Mouse (Mus musculus): Measurements from ENCODE around the gene Hmga1b. TPM values are rescaled to one million over a fixed set of nuclear protein-coding genes. Genes with fewer than 3 reads are reported as not detected.
A peak's percentile ranks its signal among the peaks of the same experiment; 100 is the strongest.
"Not testable (repeated sequence)": the region's sequence is repeated elsewhere in the genome, so short reads cannot be mapped to it uniquely, and the experiment has no call there.

Hmga1b gene
- polyA plus RNA-seq (2015; fragmentation: Nextera tagmentation; extraction: Ambion mirVana) = 1.5 and 1.6 TPM in 2 replicates

DNA sequence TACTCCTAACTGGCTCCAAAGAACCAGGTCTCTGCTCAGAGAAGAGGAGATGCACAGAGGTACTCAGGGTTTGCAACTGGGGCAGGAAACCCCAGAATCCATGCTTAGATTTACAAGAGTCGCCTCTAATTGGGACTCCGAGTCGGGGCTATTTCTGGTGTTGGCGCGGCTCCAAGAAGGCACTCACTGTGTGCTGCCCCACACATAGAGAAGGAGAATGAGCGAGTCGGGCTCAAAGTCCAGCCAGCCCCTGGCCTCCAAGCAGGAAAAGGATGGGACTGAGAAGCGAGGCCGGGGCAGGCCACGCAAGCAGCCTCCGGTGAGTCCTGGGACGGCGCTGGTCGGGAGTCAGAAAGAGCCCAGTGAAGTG is at the start of gene Hmga1b:
Hmga1b (plus strand) TSS at position 123 of the 370 bp plus-strand sequence.
- H3K27ac ChIP-seq (ENCODE audit: low read length) = not testable (repeated sequence)
- 18% methylated on average over 13 of the region's 14 CpGs for WGBS (ENCODE audit: insufficient replicate concordance)

DNA sequence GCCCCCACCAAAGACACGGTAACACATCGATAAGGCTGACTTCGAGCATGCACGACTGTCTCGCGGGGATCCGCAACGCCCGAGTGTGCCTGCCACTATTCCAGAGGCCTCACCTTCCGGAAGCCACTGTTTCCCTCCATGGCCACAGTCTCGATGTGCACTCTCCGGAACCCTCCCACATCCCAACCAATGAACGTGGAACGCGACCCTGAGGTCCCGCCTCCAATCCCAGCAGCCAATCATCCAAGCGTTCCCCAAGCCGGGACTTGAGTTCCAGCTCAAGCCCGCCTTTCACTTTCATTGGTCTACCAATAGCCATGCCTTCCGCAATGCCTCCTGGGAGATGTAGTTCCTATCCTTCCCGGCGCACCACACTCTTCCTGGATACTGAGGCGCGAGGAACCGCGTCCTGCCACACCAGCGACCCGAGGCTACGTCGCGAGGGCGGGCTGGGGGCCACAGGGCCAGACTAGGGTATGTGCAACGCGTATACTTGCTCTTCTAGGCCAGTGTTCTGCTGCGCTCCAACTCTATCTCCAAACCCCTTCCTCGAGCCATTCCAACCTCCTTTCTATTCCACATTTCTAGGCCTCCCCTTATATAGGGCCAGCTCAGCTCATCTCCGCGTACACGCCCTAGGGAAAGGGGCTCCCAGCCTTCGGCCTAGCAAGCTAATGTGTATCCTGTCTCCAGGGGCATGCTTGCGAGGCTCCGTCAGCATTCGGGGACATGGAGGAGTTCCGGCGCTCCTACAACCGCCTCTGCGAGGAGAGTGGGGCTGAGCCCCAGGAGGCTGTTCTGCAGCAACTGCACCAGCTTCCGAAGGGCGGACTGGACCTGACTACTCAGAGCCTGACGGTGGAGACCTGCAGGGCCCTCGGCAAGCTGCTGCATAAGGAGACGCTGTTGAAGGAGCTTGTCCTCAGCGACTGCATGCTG is 48.7 kb upstream of the Hmga1b start, which contains the start of the genes Cenpx and Lrrc45:
Cenpx (minus strand) TSS at position 159 of the 939 bp plus-strand sequence.
Lrrc45 (plus strand) TSS at position 346 of the 939 bp plus-strand sequence.
- WGBS (ENCODE audit: insufficient replicate concordance) = 1% methylated on average over 53 of the region's 53 CpGs
- Histone ChIP-seq H3K9ac (ENCODE audit: low read depth, low read length) (peak within 1 kb of the TSS; percentile 75), H3K36me3 (ENCODE audit: control insufficient read depth, insufficient read depth) (no peaks in the 10 kb centered on the region), H3K4me1 (ENCODE audit: control insufficient read depth, low read depth, low read length) (peaks cover 20% of the 10 kb centered on the region), H3K27ac (ENCODE audit: low read length) (peak within 1 kb of the TSS; percentile 58), H3K27me3 (ENCODE audit: control insufficient read depth, insufficient read depth, low read depth, low read length) (no peaks in the 10 kb centered on the region), H3K9me3 (replicated peaks; ENCODE audit: control insufficient read depth, low read length) (no peaks in the 10 kb centered on the region), H3K4me2 (ENCODE audit: low read depth, low read length) (peak within 1 kb of the TSS; percentile 100), H3K4me3 (ENCODE audit: low read depth, low read length) (peak within 1 kb of the TSS; percentile 72)
- peak; percentile 97 for ATAC-seq (ENCODE audit: low read depth)

More for the DNA sequence above, at the start of gene Hmga1b:
- not testable (repeated sequence) for H3K27me3 ChIP-seq (ENCODE audit: control insufficient read depth, insufficient read depth, low read depth, low read length); H3K36me3 ChIP-seq (ENCODE audit: control insufficient read depth, insufficient read depth); H3K9me3 ChIP-seq (replicated peaks; ENCODE audit: control insufficient read depth, low read length); H3K4me1 ChIP-seq (ENCODE audit: control insufficient read depth, low read depth, low read length); H3K9ac ChIP-seq (ENCODE audit: low read depth, low read length); H3K4me2 ChIP-seq (ENCODE audit: low read depth, low read length); ATAC-seq (ENCODE audit: low read depth); H3K4me3 ChIP-seq (ENCODE audit: low read depth, low read length)

DNA sequence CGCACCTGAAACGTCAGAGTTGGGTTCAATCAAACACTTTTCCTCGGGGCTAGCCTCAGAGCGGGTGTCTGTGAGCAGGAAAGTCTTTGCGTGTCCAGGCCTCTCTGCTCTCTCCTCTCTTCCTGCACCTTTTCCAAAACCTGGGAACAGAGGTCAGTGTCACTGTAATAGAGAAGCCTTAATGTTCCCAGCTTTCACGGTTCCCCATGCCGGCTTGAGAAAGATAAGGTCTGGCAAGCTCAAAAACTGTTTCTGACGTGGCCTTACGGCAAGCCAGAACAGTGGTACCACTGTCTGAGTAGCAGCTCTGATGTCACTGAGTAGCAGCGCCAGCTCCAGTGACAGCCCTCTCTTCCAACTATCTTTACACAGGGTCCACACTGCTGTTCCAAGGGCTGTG is 48.0 kb upstream of the Hmga1b start:
- no peaks in the 10 kb centered on the region for H3K27me3 ChIP-seq (ENCODE audit: control insufficient read depth, insufficient read depth, low read depth, low read length)
- no peaks in the 10 kb centered on the region for H3K36me3 ChIP-seq (ENCODE audit: control insufficient read depth, insufficient read depth)
- no peaks in the 10 kb centered on the region for H3K9me3 ChIP-seq (replicated peaks; ENCODE audit: control insufficient read depth, low read length)
- no peak overlapping the region for H3K27ac ChIP-seq (ENCODE audit: low read length)
- H3K4me3 ChIP-seq (ENCODE audit: low read depth, low read length) = peak overlapping the region; percentile 68
- 32% methylated on average over 10 of the region's 10 CpGs for WGBS (ENCODE audit: insufficient replicate concordance)
- H3K9ac ChIP-seq (ENCODE audit: low read depth, low read length) = peak overlapping the region; percentile 75
- peak overlapping the region; percentile 99 for H3K4me2 ChIP-seq (ENCODE audit: low read depth, low read length)
- no peak for ATAC-seq (ENCODE audit: low read depth)
- peaks cover 20% of the 10 kb centered on the region for H3K4me1 ChIP-seq (ENCODE audit: control insufficient read depth, low read depth, low read length)

DNA sequence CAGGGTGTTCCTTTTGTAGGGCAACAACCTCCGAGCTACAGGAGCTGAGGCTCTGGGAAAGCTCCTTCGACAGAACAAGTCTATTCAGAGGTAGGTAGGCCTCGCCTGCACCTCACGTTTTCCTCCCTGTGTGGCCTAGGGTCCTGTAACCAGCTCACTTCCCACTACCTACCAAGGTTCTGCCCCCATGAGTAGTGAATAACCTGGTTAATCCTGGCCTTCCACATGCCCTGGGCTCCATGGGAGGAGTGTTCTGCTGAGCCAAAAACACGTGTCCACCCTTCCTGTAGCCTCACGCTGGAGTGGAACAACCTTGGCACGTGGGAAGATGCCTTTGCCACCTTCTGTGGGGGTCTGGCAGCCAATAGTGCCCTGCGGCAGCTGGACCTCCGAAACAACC is 47.5 kb upstream of the Hmga1b start:
- Histone ChIP-seq H3K4me2 (ENCODE audit: low read depth, low read length) (no peak overlapping the region), H3K9me3 (replicated peaks; ENCODE audit: control insufficient read depth, low read length) (no peaks in the 10 kb centered on the region), H3K4me1 (ENCODE audit: control insufficient read depth, low read depth, low read length) (peaks cover 20% of the 10 kb centered on the region), H3K9ac (ENCODE audit: low read depth, low read length) (no peak overlapping the region), H3K27me3 (ENCODE audit: control insufficient read depth, insufficient read depth, low read depth, low read length) (no peaks in the 10 kb centered on the region), H3K36me3 (ENCODE audit: control insufficient read depth, insufficient read depth) (no peaks in the 10 kb centered on the region), H3K27ac (ENCODE audit: low read length) (no peak overlapping the region), H3K4me3 (ENCODE audit: low read depth, low read length) (no peak overlapping the region)
- WGBS (ENCODE audit: insufficient replicate concordance) = 79% methylated on average over 9 of the region's 9 CpGs
- ATAC-seq (ENCODE audit: low read depth) = no peak

DNA sequence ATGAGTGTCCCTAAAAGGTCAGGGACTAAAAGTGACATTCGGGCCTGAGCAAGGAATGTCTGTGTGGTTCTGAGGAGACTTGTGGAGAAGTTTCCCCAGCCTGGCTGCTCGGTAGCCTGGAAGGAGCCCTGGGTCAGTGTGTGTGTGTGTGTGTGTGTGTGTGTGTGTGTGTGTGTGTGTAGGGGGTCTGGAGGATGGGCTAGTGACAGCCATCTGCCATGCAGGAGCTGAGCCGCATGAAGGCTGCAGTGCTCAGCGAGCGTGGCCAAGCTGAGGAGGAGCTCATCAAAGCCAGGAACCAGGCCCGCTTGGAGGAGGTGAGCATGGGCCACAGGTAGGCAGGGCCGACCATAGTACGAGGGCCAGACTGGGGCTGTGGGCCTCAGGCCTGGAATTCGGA is 43.4 kb upstream of the Hmga1b start:
- peaks cover 24% of the 10 kb centered on the region for H3K27me3 ChIP-seq (ENCODE audit: control insufficient read depth, insufficient read depth, low read depth, low read length)
- H3K36me3 ChIP-seq (ENCODE audit: control insufficient read depth, insufficient read depth) = no peaks in the 10 kb centered on the region
- no peak overlapping the region for H3K4me2 ChIP-seq (ENCODE audit: low read depth, low read length)
- ATAC-seq (ENCODE audit: low read depth) = no peak
- 86% methylated on average over 9 of the region's 9 CpGs for WGBS (ENCODE audit: insufficient replicate concordance)
- peaks cover 24% of the 10 kb centered on the region for H3K4me1 ChIP-seq (ENCODE audit: control insufficient read depth, low read depth, low read length)
- no peak overlapping the region for H3K27ac ChIP-seq (ENCODE audit: low read length)
- H3K9me3 ChIP-seq (replicated peaks; ENCODE audit: control insufficient read depth, low read length) = no peaks in the 10 kb centered on the region
- no peak overlapping the region for H3K4me3 ChIP-seq (ENCODE audit: low read depth, low read length)
- H3K9ac ChIP-seq (ENCODE audit: low read depth, low read length) = no peak overlapping the region

DNA sequence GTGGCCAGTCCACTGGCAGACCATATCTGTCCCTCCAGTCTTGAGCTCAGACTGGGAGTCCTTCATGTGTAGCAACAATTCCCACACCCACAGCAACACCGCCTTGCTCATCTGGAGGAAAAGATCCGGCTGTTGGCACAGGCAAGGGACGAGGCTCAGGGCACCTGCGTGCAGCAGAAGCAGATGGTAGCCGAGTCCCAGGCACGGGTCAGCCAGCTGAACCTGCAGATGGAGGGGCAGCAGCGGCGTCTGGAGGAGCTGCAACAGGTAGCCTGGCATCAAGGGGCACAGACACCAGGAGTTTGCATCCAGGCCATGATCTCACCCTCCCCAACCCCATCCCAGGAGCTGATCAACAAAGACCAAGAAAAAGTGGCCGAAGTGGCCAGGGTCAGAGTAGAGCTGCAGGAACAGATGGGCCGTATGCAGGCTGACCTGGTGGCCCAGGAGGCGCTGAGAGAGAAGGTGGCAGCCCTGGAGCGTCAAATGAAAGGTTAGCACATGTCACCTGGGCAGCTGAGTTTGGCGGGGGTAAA is 42.7 kb upstream of the Hmga1b start:
- Histone ChIP-seq H3K27ac (ENCODE audit: low read length) (no peak overlapping the region), H3K36me3 (ENCODE audit: control insufficient read depth, insufficient read depth) (no peaks in the 10 kb centered on the region), H3K9ac (ENCODE audit: low read depth, low read length) (no peak overlapping the region), H3K27me3 (ENCODE audit: control insufficient read depth, insufficient read depth, low read depth, low read length) (peaks cover 24% of the 10 kb centered on the region), H3K4me1 (ENCODE audit: control insufficient read depth, low read depth, low read length) (peaks cover 18% of the 10 kb centered on the region), H3K4me3 (ENCODE audit: low read depth, low read length) (no peak overlapping the region), H3K4me2 (ENCODE audit: low read depth, low read length) (no peak overlapping the region), H3K9me3 (replicated peaks; ENCODE audit: control insufficient read depth, low read length) (no peaks in the 10 kb centered on the region)
- ATAC-seq (ENCODE audit: low read depth) = no peak
- 76% methylated on average over 13 of the region's 13 CpGs for WGBS (ENCODE audit: insufficient replicate concordance)

DNA sequence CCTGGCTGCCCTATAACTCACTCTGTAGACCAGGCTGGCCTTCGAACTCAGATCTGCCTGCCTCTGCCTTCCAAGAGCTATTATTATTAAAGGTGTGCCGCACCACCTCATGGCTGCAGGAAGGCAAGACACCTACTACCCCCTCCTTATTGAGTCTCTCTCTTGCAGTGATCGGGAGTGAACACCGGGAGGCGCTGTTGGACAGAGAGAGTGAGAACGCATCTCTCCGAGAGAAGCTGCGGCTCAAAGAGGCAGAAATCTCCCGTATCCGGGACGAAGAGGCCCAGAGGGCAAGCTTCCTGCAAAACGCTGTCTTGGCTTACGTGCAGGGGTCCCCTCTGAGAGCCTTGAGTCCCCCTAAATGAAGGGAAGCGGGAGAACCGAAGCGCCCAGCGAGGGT is 42.1 kb upstream of the Hmga1b start:
- peaks cover 24% of the 10 kb centered on the region for H3K27me3 ChIP-seq (ENCODE audit: control insufficient read depth, insufficient read depth, low read depth, low read length)
- H3K9ac ChIP-seq (ENCODE audit: low read depth, low read length) = no peak overlapping the region
- peaks cover 17% of the 10 kb centered on the region for H3K4me1 ChIP-seq (ENCODE audit: control insufficient read depth, low read depth, low read length)
- H3K27ac ChIP-seq (ENCODE audit: low read length) = no peak overlapping the region
- no peak overlapping the region for H3K4me3 ChIP-seq (ENCODE audit: low read depth, low read length)
- H3K9me3 ChIP-seq (replicated peaks; ENCODE audit: control insufficient read depth, low read length) = no peaks in the 10 kb centered on the region
- H3K36me3 ChIP-seq (ENCODE audit: control insufficient read depth, insufficient read depth) = no peaks in the 10 kb centered on the region
- H3K4me2 ChIP-seq (ENCODE audit: low read depth, low read length) = 0 out of 2 replicates have a peak overlapping the region, but pooled peaks have one; percentile 81
- ATAC-seq (ENCODE audit: low read depth) = no peak; the same call in 1 of the 2 replicates
- 8% methylated on average over 17 of the region's 17 CpGs for WGBS (ENCODE audit: insufficient replicate concordance)

DNA sequence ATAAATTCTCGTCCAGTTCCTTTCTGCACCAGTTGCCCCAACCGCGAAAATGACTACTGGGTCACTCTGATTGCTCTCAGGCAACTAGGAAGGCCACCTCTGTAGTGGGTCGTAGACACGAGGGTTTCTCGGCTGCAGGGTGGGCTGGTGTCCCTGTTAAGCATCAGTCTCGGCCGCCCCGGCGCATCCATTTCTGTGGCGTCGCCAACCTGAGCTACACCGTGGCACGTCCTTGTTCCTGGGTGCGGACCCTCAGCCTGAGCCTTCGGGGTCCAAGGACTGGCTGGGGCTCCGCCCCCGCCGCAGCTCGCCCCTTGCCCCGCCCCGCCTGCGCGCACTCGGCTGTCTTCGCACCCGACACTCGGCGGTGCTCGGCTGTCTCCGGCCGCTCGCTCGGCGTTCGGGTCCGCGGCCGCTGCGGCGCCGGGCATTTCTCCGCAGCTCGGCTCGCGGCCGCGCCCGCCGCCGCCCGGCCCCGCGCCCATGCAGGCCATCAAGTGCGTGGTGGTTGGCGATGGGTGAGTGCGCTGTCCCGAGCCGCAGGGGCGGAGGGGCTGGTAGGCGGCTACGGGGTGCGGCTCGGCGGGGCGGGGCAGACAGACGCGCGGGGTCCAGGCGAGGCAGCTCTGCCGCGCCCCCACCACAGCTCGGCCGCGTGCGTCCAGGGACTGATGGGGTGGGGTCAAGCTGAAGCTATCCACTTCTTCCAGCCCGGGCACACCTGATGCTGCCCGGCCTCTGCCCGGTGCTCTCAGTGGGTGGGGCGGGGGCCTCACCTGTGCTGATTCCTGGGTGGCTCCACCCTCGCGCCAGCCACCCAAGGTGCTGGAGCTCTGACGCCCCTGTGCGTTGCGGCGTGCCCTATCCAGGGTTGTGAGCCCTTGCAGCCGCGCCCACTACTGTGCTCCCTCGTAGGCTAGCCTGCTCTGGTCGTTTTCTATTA is 41.2 kb upstream of the Hmga1b start, which contains the start of gene Rac3:
Rac3 (plus strand) TSS at position 347 of the 943 bp plus-strand sequence.
- peak; percentile 28; the same call in 1 of the 2 replicates for ATAC-seq (ENCODE audit: low read depth)
- H3K27ac ChIP-seq (ENCODE audit: low read length) = no peak within 1 kb of the TSS
- H3K27me3 ChIP-seq (ENCODE audit: control insufficient read depth, insufficient read depth, low read depth, low read length) = peaks cover 24% of the 10 kb centered on the region
- H3K36me3 ChIP-seq (ENCODE audit: control insufficient read depth, insufficient read depth) = no peaks in the 10 kb centered on the region
- H3K4me3 ChIP-seq (ENCODE audit: low read depth, low read length) = peak within 1 kb of the TSS; percentile 51
- H3K9me3 ChIP-seq (replicated peaks; ENCODE audit: control insufficient read depth, low read length) = no peaks in the 10 kb centered on the region
- H3K4me2 ChIP-seq (ENCODE audit: low read depth, low read length) = peak within 1 kb of the TSS; percentile 81
- WGBS (ENCODE audit: insufficient replicate concordance) = under 1% methylated on average over 89 of the region's 90 CpGs
- peak within 1 kb of the TSS; percentile 32; the same call in 1 of the 2 replicates for H3K9ac ChIP-seq (ENCODE audit: low read depth, low read length)
- peaks cover 17% of the 10 kb centered on the region for H3K4me1 ChIP-seq (ENCODE audit: control insufficient read depth, low read depth, low read length)

Data from liver, embryonic 16.5 days (tissue).